35 mouse cellular contexts compared by ENCODE assay signal in the genomic region with DNA sequence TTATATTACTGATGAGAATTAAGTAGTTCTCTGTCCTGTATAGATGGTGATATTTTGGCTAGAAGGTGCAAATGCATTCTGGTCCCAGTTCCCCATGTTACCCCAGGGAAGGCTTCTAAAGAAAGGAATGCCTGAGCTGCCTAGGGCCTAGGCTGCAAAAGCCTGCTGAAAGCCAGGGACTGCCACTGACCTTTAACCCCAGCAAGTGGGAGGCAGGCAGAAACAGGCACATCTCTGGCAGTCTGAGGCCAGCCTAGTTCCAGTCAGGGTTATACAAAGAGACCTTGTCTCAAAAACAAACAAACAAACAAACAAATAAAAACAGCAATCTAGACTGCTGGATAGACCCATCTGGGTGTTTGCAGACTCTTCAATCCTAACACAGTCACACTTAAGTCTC. TPM values are rescaled to one million over a fixed set of nuclear protein-coding genes. Genes with fewer than 3 reads are reported as not detected.
A peak's percentile ranks its signal among the peaks of the same experiment; 100 is the strongest.
DNase-seq lines count a peak whose midpoint lies in the region; ATAC-seq lines count a peak whose summit lies in the region.
"Had no signal": no experiment of that assay in that cellular context is flagged by ENCODE, and none has a peak within 500 bp of the region (broad histone marks: within the 10 kb centered on the region; RNA-seq: fewer than 3 reads in every experiment).

No protein-coding gene starts in this region.

- H3K9ac ChIP-seq in liver, embryonic 15.5 days: no peak overlapping the region
- H3K9ac ChIP-seq: hindbrain, embryonic 15.5 days; liver, embryonic 14.5 days; midbrain, embryonic 12.5 days; neural tube, embryonic 12.5 days had no signal

- no peak overlapping the region for H3K4me3 ChIP-seq in liver, embryonic 15.5 days (replicated peaks)
- H3K4me3 ChIP-seq: erythroblast, embryonic 14.5 days; hindbrain, embryonic 10.5 days; hindbrain, embryonic 15.5 days; megakaryocyte, embryonic 14.5 days; midbrain, embryonic 12.5 days; myocyte; neural tube, embryonic 12.5 days had no signal

- no peak overlapping the region for H3K4me2 ChIP-seq in liver, embryonic 15.5 days
- H3K4me2 ChIP-seq: hindbrain, embryonic 15.5 days; midbrain, embryonic 12.5 days; neural tube, embryonic 12.5 days had no signal

- no peak for ATAC-seq in liver, embryonic 15.5 days (ENCODE audit: insufficient read depth)
- ATAC-seq: inflammation-experienced regulatory T-cells, adult 6 months; Patski had no signal

- peaks cover 13% of the 10 kb centered on the region for H3K36me3 ChIP-seq in liver, embryonic 15.5 days (replicated peaks)
- H3K36me3 ChIP-seq: hindbrain, embryonic 10.5 days; hindbrain, embryonic 15.5 days; midbrain, embryonic 12.5 days; neural tube, embryonic 12.5 days had no signal

- H3K4me1 ChIP-seq in liver, embryonic 15.5 days (replicated peaks): peaks cover 56% of the 10 kb centered on the region
- H3K4me1 ChIP-seq: neural tube, embryonic 12.5 days had no signal

- DNase-seq in kidney, adult 11 months: peak; percentile 37
- DNase-seq in kidney, postnatal 4 days: no peak
- DNase-seq in kidney, postnatal 25 days: peak; percentile 18 to 53
- no peak for DNase-seq in kidney, postnatal 10 days
- DNase-seq in embryo, embryonic 9.5 days (ENCODE audit: extremely low spot score): no peak
- DNase-seq in right cerebral cortex, adult 18-20 months: no peak
- DNase-seq: adrenal gland, postnatal 10 days; cerebellum, adult 11 months; cerebellum, adult 9-11 months; embryo, embryonic 11 days; gastrocnemius, postnatal 10 days; heart, postnatal 14 days; lung, postnatal 4 days; right cerebral cortex, postnatal 4 days; thymus, adult 2 months; thymus, postnatal 36 days had no signal

- no peaks in the 10 kb centered on the region for H3K9me3 ChIP-seq in liver, embryonic 15.5 days (replicated peaks)
- H3K9me3 ChIP-seq: G1E; hindbrain, embryonic 10.5 days; hindbrain, embryonic 15.5 days; megakaryocyte, embryonic 14.5 days; midbrain, embryonic 12.5 days; neural tube, embryonic 12.5 days had no signal

- no peaks in the 10 kb centered on the region for H3K27me3 ChIP-seq in liver, embryonic 15.5 days
- H3K27me3 ChIP-seq: hindbrain, embryonic 15.5 days; megakaryocyte, embryonic 14.5 days; midbrain, embryonic 12.5 days; neural tube, embryonic 12.5 days; Patski had no signal

- peak overlapping the region; percentile 68 for H3K27ac ChIP-seq in liver, embryonic 15.5 days (replicated peaks)
- H3K27ac ChIP-seq: hindbrain, embryonic 10.5 days; hindbrain, embryonic 15.5 days; midbrain, embryonic 12.5 days; neural tube, embryonic 12.5 days had no signal

RNA-seq across cellular contexts. Expression of a gene that starts 6.2 kb away (rescaled TPM):
- polyA plus RNA-seq in liver, embryonic 15.5 days (2015; fragmentation: Nextera tagmentation; extraction: Ambion mirVana): 158 and 181 TPM in 2 replicates

RNA-seq across cellular contexts. Expression of a gene that starts 54.7 kb away (rescaled TPM):
- polyA plus RNA-seq in liver, embryonic 15.5 days (2015; fragmentation: Nextera tagmentation; extraction: Ambion mirVana): not detected in 2 replicates
- polyA plus RNA-seq: embryonic facial prominence, embryonic 14.5 days; erythroblast, embryonic 14.5 days; forebrain, embryonic 11.5 days; G1E; gonadal fat pad, adult 2 months; heart, embryonic 14.5 days; hindbrain, embryonic 10.5 days; inflammation-experienced regulatory T-cells, adult 6 months; limb, embryonic 11.5 days; liver, embryonic 14.5 days; lung, embryonic 16.5 days; midbrain, embryonic 12.5 days; midbrain, postnatal 0 days; myocyte; neural tube, embryonic 12.5 days; Patski; thymus, adult 2 months had no signal

RNA-seq across cellular contexts. Expression of a gene that starts 54.7 kb away (rescaled TPM):
- polyA plus RNA-seq in liver, embryonic 15.5 days (2015; fragmentation: Nextera tagmentation; extraction: Ambion mirVana): 0.06 TPM in 1 of 2 replicates, not detected in the other
- polyA plus RNA-seq: embryonic facial prominence, embryonic 14.5 days; erythroblast, embryonic 14.5 days; forebrain, embryonic 11.5 days; heart, embryonic 14.5 days; hindbrain, embryonic 10.5 days; hindbrain, embryonic 15.5 days; limb, embryonic 11.5 days; lung, embryonic 16.5 days; midbrain, embryonic 12.5 days; neural tube, embryonic 12.5 days had no signal

RNA-seq across cellular contexts. Expression of a gene that starts 57.5 kb away (rescaled TPM):
- polyA plus RNA-seq in liver, embryonic 15.5 days (2015; fragmentation: Nextera tagmentation; extraction: Ambion mirVana): not detected in 2 replicates
- polyA plus RNA-seq: erythroblast, embryonic 14.5 days; forebrain, embryonic 11.5 days; G1E; hindbrain, embryonic 10.5 days; hindbrain, embryonic 15.5 days; inflammation-experienced regulatory T-cells, adult 6 months; limb, embryonic 11.5 days; liver, embryonic 14.5 days; lung, embryonic 16.5 days; midbrain, embryonic 12.5 days had no signal

RNA-seq across cellular contexts. Expression of a gene that starts 58.0 kb away (rescaled TPM):
- not detected in 2 replicates for polyA plus RNA-seq in liver, embryonic 15.5 days (2015; fragmentation: Nextera tagmentation; extraction: Ambion mirVana)
- polyA plus RNA-seq: erythroblast, embryonic 14.5 days; forebrain, embryonic 11.5 days; G1E; heart, embryonic 14.5 days; hindbrain, embryonic 10.5 days; inflammation-experienced regulatory T-cells, adult 6 months; limb, embryonic 11.5 days; liver, embryonic 14.5 days; lung, embryonic 16.5 days; midbrain, embryonic 12.5 days; myocyte; neural tube, embryonic 12.5 days; Patski had no signal

Comparison
In these comparisons a context has a peak if more than half of its experiments do, and no peak if none do; other contexts are left out.
1. DNase-seq: peak in kidney, adult 11 months (single experiment) and kidney, postnatal 25 days (2 of 2); none in kidney, postnatal 4 days (0 of 2), kidney, postnatal 10 days (single experiment), embryo, embryonic 9.5 days (single experiment) and right cerebral cortex, adult 18-20 months (single experiment).